Mouse (Mus musculus) CH12.LX (cell line): Measurements from ENCODE around the gene Pde4d.

ENCODE experiments used
- CTCF ChIP-seq, 2 experiments: IDR thresholded peaks in 1 of 2; conservative IDR thresholded peaks in 1 of 2; 2 replicates each; pipeline ENCODE4 v1.5.1; 2011 to 2012; ENCODE audit warnings: low read depth in 2 of 2, low read length in 2 of 2, improper control_type of control experiment in 1 of 2, inconsistent platforms in 1 of 2, mild to moderate bottlenecking in 1 of 2, moderate library complexity in 1 of 2
- ELF1 ChIP-seq: IDR thresholded peaks from 2 replicates; pipeline ENCODE4 v1.6.1; 2014; ENCODE audit warnings: low read depth, mild to moderate bottlenecking, inconsistent platforms, low read length, improper control_type of control experiment
- EP300 ChIP-seq: IDR thresholded peaks from 2 replicates; pipeline ENCODE4 v1.6.1; 2011; ENCODE audit warnings: low read length, improper control_type of control experiment
- POLR2AphosphoS2 ChIP-seq: IDR thresholded peaks from 2 replicates; pipeline ENCODE4 v1.6.1; 2011; ENCODE audit warnings: low read depth, low read length, improper control_type of control experiment

GRCm38 (mm10) chr13:109205541-109205940 lies 755.8 kb downstream of the Pde4d start:
- TF ChIP-seq EP300, result no peak
- TF ChIP-seq CTCF (conservative IDR thresholded peaks at IDR 0.05 in 1 of 2, IDR thresholded peaks at IDR 0.05 in 1 of 2; ENCODE audit: low read depth in 2 of 2, low read length in 2 of 2), result no peak
- no peak for TF ChIP-seq POLR2AphosphoS2
- TF ChIP-seq ELF1, result no peak
